Mouse (Mus musculus) spleen, adult 2 months (tissue): Measurements from ENCODE around the gene Rpp14.

Experiments
- CTCF ChIP-seq: fragments of 200-500 bp; IDR thresholded peaks from 2 replicates; pipeline ENCODE4 v1.5.1; 2011; ENCODE audit warnings: mild to moderate bottlenecking, inconsistent platforms; ENCODE audit not compliant: insufficient read depth, insufficient read length, insufficient replicate concordance; ENCODE audit errors: extremely low read depth
- POLR2A ChIP-seq: fragments of 200-500 bp; IDR thresholded peaks from 2 replicates; pipeline ENCODE4 v1.6.1; 2011; ENCODE audit warnings: low read depth, low read length, inconsistent platforms

GRCm38 (mm10) chr14:8093427-8093826 is 13.3 kb downstream of the Rpp14 start:
- TF ChIP-seq POLR2A (no peak), CTCF (no peak)
